Comparison of ENCODE assay signal across 8 mouse cellular contexts in the genomic region with DNA sequence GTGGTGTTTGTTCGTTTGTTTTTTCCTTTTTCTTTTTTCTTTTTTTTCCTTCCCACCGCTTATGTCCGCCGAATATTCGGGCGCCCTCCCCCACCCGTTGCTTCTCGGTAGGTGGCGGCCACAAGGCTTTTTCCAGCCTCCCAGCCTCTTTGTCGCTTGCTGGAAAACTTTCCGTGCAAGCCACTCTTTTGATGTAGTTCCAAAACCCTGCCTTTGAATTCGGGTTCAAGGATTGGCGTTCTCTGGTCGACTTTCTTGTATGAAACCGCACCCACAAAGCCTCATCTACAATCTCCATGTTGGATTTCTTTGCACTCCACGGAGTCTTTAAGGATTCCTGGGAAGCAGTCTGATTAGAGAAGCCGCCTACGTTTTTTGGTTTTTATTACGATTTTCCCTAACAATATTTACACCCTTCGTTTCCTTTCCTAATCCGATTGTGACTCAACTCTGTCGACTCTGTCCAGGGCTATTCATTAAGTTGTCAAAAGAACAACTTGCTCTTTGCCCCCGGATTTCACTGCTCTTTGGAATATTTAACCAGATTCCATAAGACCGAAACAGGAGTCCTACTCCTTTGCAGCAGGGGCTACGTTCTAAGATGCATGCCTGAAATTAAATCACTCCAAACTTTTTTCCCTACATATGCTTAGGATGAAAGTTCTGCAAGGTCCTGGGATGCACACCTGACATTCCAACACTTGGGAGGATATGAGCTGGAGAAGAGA. TPM values are rescaled to one million over a fixed set of nuclear protein-coding genes. Genes with fewer than 3 reads are reported as not detected.
DNase-seq lines count a peak whose midpoint lies in the region; ATAC-seq and TF ChIP-seq lines count a peak whose summit lies in the region.

No protein-coding gene starts in this region.

- H3K36me3 ChIP-seq in heart, embryonic 15.5 days, result peaks cover 6% of the 10 kb centered on the region
- peaks cover 2% of the 10 kb centered on the region; the same call in 1 of the 2 replicates for H3K36me3 ChIP-seq in kidney, postnatal 0 days (ENCODE audit: insufficient read depth, low read length)
- peaks cover 5% of the 10 kb centered on the region for H3K36me3 ChIP-seq in liver, embryonic 11.5 days (ENCODE audit: control insufficient read depth, insufficient read depth, low read length)

- ATAC-seq in heart, embryonic 15.5 days (replicated peaks; ENCODE audit: insufficient number of reproducible peaks, insufficient read depth, low FRiP score, low read depth), result no peak
- ATAC-seq in kidney, postnatal 0 days (replicated peaks; ENCODE audit: low FRiP score, low read depth), result no peak
- ATAC-seq in liver, embryonic 11.5 days (replicated peaks; ENCODE audit: low FRiP score), result no peak

- no peaks in the 10 kb centered on the region for H3K9me3 ChIP-seq in heart, embryonic 15.5 days (replicated peaks)
- H3K9me3 ChIP-seq in kidney, postnatal 0 days (replicated peaks; ENCODE audit: low read length), result no peaks in the 10 kb centered on the region
- no peaks in the 10 kb centered on the region for H3K9me3 ChIP-seq in liver, embryonic 11.5 days (ENCODE audit: control insufficient read depth, low read length)

- peak; percentile 52 for DNase-seq in CD4-positive helper T cell, adult 2 months (ENCODE audit: low read depth, low spot score)
- peak; percentile 85 for DNase-seq in adrenal gland, adult 2 months
- peak; percentile 39 for DNase-seq in fat pad, adult 2 months (ENCODE audit: extremely low read depth, low read depth, low spot score)
- DNase-seq in kidney, postnatal 0 days (ENCODE audit: low spot score), result peak; percentile 87
- DNase-seq in liver, embryonic 11.5 days (ENCODE audit: low spot score), result peak; percentile 47
- DNase-seq in neural tube, embryonic 10.5 days (ENCODE audit: extremely low spot score, low spot score), result peak; percentile 48
- DNase-seq in thymus, postnatal 4 days, result peak; percentile 63

- peak overlapping the region; percentile 95 for H3K4me3 ChIP-seq in heart, embryonic 15.5 days
- H3K4me3 ChIP-seq in kidney, postnatal 0 days (replicated peaks; ENCODE audit: low read depth, low read length), result peak overlapping the region; percentile 85
- peak overlapping the region; percentile 76 for H3K4me3 ChIP-seq in liver, embryonic 11.5 days (ENCODE audit: low read depth, low read length)

- H3K27me3 ChIP-seq in heart, embryonic 15.5 days, result no peaks in the 10 kb centered on the region
- H3K27me3 ChIP-seq in kidney, postnatal 0 days (ENCODE audit: insufficient read depth, low read length), result no peaks in the 10 kb centered on the region
- H3K27me3 ChIP-seq in liver, embryonic 11.5 days (replicated peaks; ENCODE audit: control insufficient read depth, insufficient read depth, low read length), result no peaks in the 10 kb centered on the region

- H3K4me1 ChIP-seq in heart, embryonic 15.5 days (replicated peaks), result peaks cover 35% of the 10 kb centered on the region
- peaks cover 17% of the 10 kb centered on the region for H3K4me1 ChIP-seq in kidney, postnatal 0 days (replicated peaks; ENCODE audit: insufficient read depth, low read length)
- H3K4me1 ChIP-seq in liver, embryonic 11.5 days (replicated peaks; ENCODE audit: control insufficient read depth, insufficient read depth, low read length), result peaks cover 10% of the 10 kb centered on the region

- peak overlapping the region; percentile 62 for H3K9ac ChIP-seq in heart, embryonic 15.5 days
- peak overlapping the region; percentile 98 for H3K9ac ChIP-seq in kidney, postnatal 0 days (ENCODE audit: low read depth, low read length)
- H3K9ac ChIP-seq in liver, embryonic 11.5 days (ENCODE audit: low read depth, low read length), result peak overlapping the region; percentile 75

- 2% methylated on average over 25 of the region's 25 CpGs for WGBS in heart, embryonic 15.5 days
- WGBS in kidney, postnatal 0 days, result under 1% methylated on average over 25 of the region's 25 CpGs
- WGBS in liver, embryonic 11.5 days, result 5% methylated on average over 25 of the region's 25 CpGs

- peak overlapping the region; percentile 100 for H3K27ac ChIP-seq in heart, embryonic 15.5 days
- H3K27ac ChIP-seq in kidney, postnatal 0 days, result peak overlapping the region; percentile 99
- H3K27ac ChIP-seq in liver, embryonic 11.5 days (ENCODE audit: low read depth, low read length), result peak overlapping the region; percentile 81

- peak overlapping the region; percentile 67 for H3K4me2 ChIP-seq in heart, embryonic 15.5 days
- H3K4me2 ChIP-seq in kidney, postnatal 0 days (ENCODE audit: low read length), result peak overlapping the region; percentile 74
- peak overlapping the region; percentile 93 for H3K4me2 ChIP-seq in liver, embryonic 11.5 days

- TF ChIP-seq CTCF in kidney, postnatal 0 days (IDR thresholded peaks at IDR 0.05; ENCODE audit: low read depth), result no peak; the same call in 1 of the 2 replicates

RNA-seq across cellular contexts. Expression of gene Gtf2i, which starts 1.2 kb away (rescaled TPM):
- 100 to 1,000 TPM; 239 to 244 TPM for total RNA-seq in adrenal gland, adult 2 months (2021)
- 104 and 110 TPM in 2 replicates for polyA plus RNA-seq in adrenal gland, adult 2 months (2012; rRNA removed)
- polyA plus RNA-seq in heart, embryonic 15.5 days (2015; fragmentation: Nextera tagmentation; extraction: Ambion mirVana), result 121 and 125 TPM in 2 replicates
- 145 and 157 TPM in 2 replicates for polyA plus RNA-seq in kidney, postnatal 0 days (2015; fragmentation: Nextera tagmentation; extraction: Ambion mirVana)
- 108 and 115 TPM in 2 replicates for polyA plus RNA-seq in liver, embryonic 11.5 days (2014; fragmentation: Nextera tagmentation; extraction: Ambion mirVana)
